ENCODE assay signal across 10 mouse cellular contexts in genomic region chr2:30809503-30809902, GRCm38 (mm10). TPM values are rescaled to one million over a fixed set of nuclear protein-coding genes. Genes with fewer than 3 reads are reported as not detected.
DNase-seq lines count a peak whose midpoint lies in the region; ATAC-seq and TF ChIP-seq lines count a peak whose summit lies in the region.
"Had no signal": no experiment of that assay in that cellular context is flagged by ENCODE, and none has a peak within 500 bp of the region (broad histone marks: within the 10 kb centered on the region; RNA-seq: fewer than 3 reads in every experiment).

No protein-coding gene starts in this region.

- peak overlapping the region; percentile 10; the same call in 1 of the 2 replicates for H3K4me3 ChIP-seq in stomach, embryonic 14.5 days (ENCODE audit: low read depth, low read length)
- H3K4me3 ChIP-seq in stomach, postnatal 0 days (ENCODE audit: low read depth, low read length), result no peak overlapping the region
- peak overlapping the region; percentile 35 for H3K4me3 ChIP-seq in hindbrain, embryonic 10.5 days
- no peak overlapping the region for H3K4me3 ChIP-seq in liver, postnatal 0 days (ENCODE audit: low read depth, low read length)
- H3K4me3 ChIP-seq in stomach, embryonic 16.5 days (replicated peaks; ENCODE audit: low read length), result 0 out of 2 replicates have a peak overlapping the region, but pooled peaks have one; percentile 12

- H3K9ac ChIP-seq in stomach, embryonic 14.5 days (replicated peaks; ENCODE audit: low read depth, low read length), result no peak overlapping the region
- no peak overlapping the region for H3K9ac ChIP-seq in stomach, postnatal 0 days (ENCODE audit: low read length)
- H3K9ac ChIP-seq in liver, postnatal 0 days (replicated peaks), result no peak overlapping the region
- H3K9ac ChIP-seq in stomach, embryonic 16.5 days (ENCODE audit: low read length), result peak overlapping the region; percentile 31; the same call in 1 of the 2 replicates

- H3K9me3 ChIP-seq in stomach, embryonic 14.5 days (ENCODE audit: control insufficient read depth, low read depth, low read length), result no peaks in the 10 kb centered on the region
- H3K9me3 ChIP-seq in stomach, postnatal 0 days (ENCODE audit: control insufficient read depth, low read length), result no peaks in the 10 kb centered on the region
- H3K9me3 ChIP-seq in hindbrain, embryonic 10.5 days, result no peaks in the 10 kb centered on the region
- H3K9me3 ChIP-seq in liver, postnatal 0 days (ENCODE audit: low read length), result no peaks in the 10 kb centered on the region
- H3K9me3 ChIP-seq in stomach, embryonic 16.5 days (replicated peaks; ENCODE audit: control insufficient read depth, low read length), result no peaks in the 10 kb centered on the region

- no peak for TF ChIP-seq EP300 in stomach, postnatal 0 days (optimal IDR thresholded peaks at IDR 0.05)
- TF ChIP-seq EP300 in liver, postnatal 0 days (IDR thresholded peaks at IDR 0.05; ENCODE audit: low read depth), result no peak

- H3K27ac ChIP-seq in stomach, embryonic 14.5 days (ENCODE audit: low read length), result peak overlapping the region; percentile 49; the same call in 1 of the 2 replicates
- H3K27ac ChIP-seq in stomach, postnatal 0 days (replicated peaks), result no peak overlapping the region
- H3K27ac ChIP-seq in hindbrain, embryonic 10.5 days, result no peak overlapping the region
- H3K27ac ChIP-seq in liver, postnatal 0 days (ENCODE audit: low read depth), result no peak overlapping the region
- no peak overlapping the region for H3K27ac ChIP-seq in stomach, embryonic 16.5 days (ENCODE audit: low read length)

- H3K27me3 ChIP-seq in stomach, embryonic 14.5 days (ENCODE audit: control insufficient read depth, insufficient read depth, low read length), result no peaks in the 10 kb centered on the region
- H3K27me3 ChIP-seq in stomach, postnatal 0 days (ENCODE audit: control insufficient read depth, insufficient read depth, low read length), result no peaks in the 10 kb centered on the region
- no peaks in the 10 kb centered on the region for H3K27me3 ChIP-seq in hindbrain, embryonic 10.5 days (ENCODE audit: insufficient read depth, poor library complexity, severe bottlenecking)
- H3K27me3 ChIP-seq in liver, postnatal 0 days (ENCODE audit: insufficient read depth, low read length), result no peaks in the 10 kb centered on the region
- no peaks in the 10 kb centered on the region for H3K27me3 ChIP-seq in stomach, embryonic 16.5 days (ENCODE audit: control insufficient read depth, insufficient read depth, low read length)

- peaks cover 11% of the 10 kb centered on the region for H3K36me3 ChIP-seq in stomach, embryonic 14.5 days (ENCODE audit: control insufficient read depth, insufficient read depth, low read length)
- peaks cover 4% of the 10 kb centered on the region; the same call in 1 of the 2 replicates for H3K36me3 ChIP-seq in stomach, postnatal 0 days (ENCODE audit: control insufficient read depth, insufficient read depth, low read length)
- peaks cover 47% of the 10 kb centered on the region for H3K36me3 ChIP-seq in hindbrain, embryonic 10.5 days
- peaks cover 2% of the 10 kb centered on the region for H3K36me3 ChIP-seq in liver, postnatal 0 days (replicated peaks; ENCODE audit: insufficient read depth, low read length)
- peaks cover 6% of the 10 kb centered on the region; the same call in 1 of the 2 replicates for H3K36me3 ChIP-seq in stomach, embryonic 16.5 days (ENCODE audit: control insufficient read depth, insufficient read depth, low read length)

- ATAC-seq in stomach, embryonic 14.5 days (ENCODE audit: insufficient number of reproducible peaks, insufficient read depth, low FRiP score, low read depth), result no peak
- no peak for ATAC-seq in stomach, postnatal 0 days (ENCODE audit: low FRiP score, low TSS enrichment)
- ATAC-seq in liver, postnatal 0 days, result no peak
- no peak for ATAC-seq in stomach, embryonic 16.5 days (ENCODE audit: insufficient read depth, low FRiP score)
- ATAC-seq in megakaryocyte-erythroid progenitor cell, adult 5-6 weeks (replicated peaks; ENCODE audit: low FRiP score, low TSS enrichment, poor library complexity, severe bottlenecking), result no peak

- peaks cover 17% of the 10 kb centered on the region for H3K4me1 ChIP-seq in stomach, embryonic 14.5 days (ENCODE audit: control insufficient read depth, insufficient read depth, low read length)
- peaks cover 6% of the 10 kb centered on the region; the same call in 1 of the 2 replicates for H3K4me1 ChIP-seq in stomach, postnatal 0 days (replicated peaks; ENCODE audit: control insufficient read depth, insufficient read depth)
- peaks cover 34% of the 10 kb centered on the region for H3K4me1 ChIP-seq in hindbrain, embryonic 10.5 days (replicated peaks)
- H3K4me1 ChIP-seq in liver, postnatal 0 days (ENCODE audit: insufficient read depth), result peaks cover 25% of the 10 kb centered on the region
- peaks cover 10% of the 10 kb centered on the region; the same call in 1 of the 2 replicates for H3K4me1 ChIP-seq in stomach, embryonic 16.5 days (ENCODE audit: control insufficient read depth, insufficient read depth, low read length)

- H3K4me2 ChIP-seq in stomach, embryonic 14.5 days (replicated peaks; ENCODE audit: low read depth, low read length), result peak overlapping the region; percentile 21
- no peak overlapping the region for H3K4me2 ChIP-seq in stomach, postnatal 0 days (replicated peaks; ENCODE audit: low read depth)
- peak overlapping the region; percentile 31 for H3K4me2 ChIP-seq in liver, postnatal 0 days (ENCODE audit: low read depth, low read length)
- peak overlapping the region; percentile 26; the same call in 1 of the 2 replicates for H3K4me2 ChIP-seq in stomach, embryonic 16.5 days (ENCODE audit: low read depth, low read length)

- no peak for DNase-seq in stomach, postnatal 0 days (ENCODE audit: low spot score)
- no peak for DNase-seq in hindbrain, embryonic 10.5 days (ENCODE audit: low spot score)
- DNase-seq in liver, postnatal 0 days, result no peak
- no peak for DNase-seq in cerebellum, adult 11 months
- DNase-seq: kidney, postnatal 25 days; retina, postnatal 1 day; thymus, postnatal 25 days had no signal

- no peak for TF ChIP-seq CTCF in stomach, postnatal 0 days (IDR thresholded peaks at IDR 0.05; ENCODE audit: low read depth)
- TF ChIP-seq CTCF in liver, postnatal 0 days (IDR thresholded peaks at IDR 0.05; ENCODE audit: low read depth), result no peak

- 51% methylated on average over 5 of the region's 5 CpGs for WGBS in stomach, embryonic 14.5 days
- WGBS in stomach, postnatal 0 days, result 39% methylated on average over 5 of the region's 5 CpGs
- WGBS in hindbrain, embryonic 10.5 days, result 90% methylated on average over 5 of the region's 5 CpGs
- WGBS in liver, postnatal 0 days (ENCODE audit: insufficient replicate concordance), result 79% methylated on average over 5 of the region's 5 CpGs
- WGBS in stomach, embryonic 16.5 days, result 54% methylated on average over 5 of the region's 5 CpGs

RNA-seq across cellular contexts. Expression of gene Ntmt1, which starts 1.9 kb away (rescaled TPM):
- 99.1 and 101 TPM in 2 replicates for polyA plus RNA-seq in stomach, embryonic 14.5 days (2014; fragmentation: Nextera tagmentation; extraction: Ambion mirVana)
- polyA plus RNA-seq in stomach, postnatal 0 days (2015; fragmentation: Nextera tagmentation; extraction: Ambion mirVana), result 52.4 and 53.3 TPM in 2 replicates
- polyA plus RNA-seq in hindbrain, embryonic 10.5 days (2016; fragmentation: Nextera tagmentation; extraction: Ambion mirVana), result 125 and 134 TPM in 2 replicates
- 27.8 and 30.2 TPM in 2 replicates for polyA plus RNA-seq in liver, postnatal 0 days (2015; fragmentation: Nextera tagmentation; extraction: Ambion mirVana)
- 71.5 and 80.0 TPM in 2 replicates for polyA plus RNA-seq in stomach, embryonic 16.5 days (2015; fragmentation: Nextera tagmentation; extraction: Ambion mirVana)
- 23.7 and 36.8 TPM in 2 replicates for total RNA-seq in megakaryocyte-erythroid progenitor cell, adult 5-6 weeks (2014; fragmentation: Nextera tagmentation)
- total RNA-seq in megakaryocyte-erythroid progenitor cell, adult 5-6 weeks (2017), result 9.8 and 14.7 TPM in 2 replicates

RNA-seq across cellular contexts. Expression of gene 1700001O22Rik, which starts 6.0 kb away (rescaled TPM):
- 2.5 and 3.3 TPM in 2 replicates for polyA plus RNA-seq in stomach, embryonic 14.5 days (2014; fragmentation: Nextera tagmentation; extraction: Ambion mirVana)
- 2.0 and 2.5 TPM in 2 replicates for polyA plus RNA-seq in stomach, postnatal 0 days (2015; fragmentation: Nextera tagmentation; extraction: Ambion mirVana)
- polyA plus RNA-seq in hindbrain, embryonic 10.5 days (2016; fragmentation: Nextera tagmentation; extraction: Ambion mirVana), result 3.1 and 3.4 TPM in 2 replicates
- polyA plus RNA-seq in liver, postnatal 0 days (2015; fragmentation: Nextera tagmentation; extraction: Ambion mirVana), result not detected in 2 replicates
- polyA plus RNA-seq in stomach, embryonic 16.5 days (2015; fragmentation: Nextera tagmentation; extraction: Ambion mirVana), result 1.5 and 1.7 TPM in 2 replicates
- 0.54 and 1.2 TPM in 2 replicates for total RNA-seq in megakaryocyte-erythroid progenitor cell, adult 5-6 weeks (2014; fragmentation: Nextera tagmentation)
- total RNA-seq in megakaryocyte-erythroid progenitor cell, adult 5-6 weeks (2017), result not detected in 2 replicates

RNA-seq across cellular contexts. Expression of gene Asb6, which starts 20.6 kb away (rescaled TPM):
- 27.1 and 29.1 TPM in 2 replicates for polyA plus RNA-seq in stomach, embryonic 14.5 days (2014; fragmentation: Nextera tagmentation; extraction: Ambion mirVana)
- polyA plus RNA-seq in stomach, postnatal 0 days (2015; fragmentation: Nextera tagmentation; extraction: Ambion mirVana), result 17.2 and 19.6 TPM in 2 replicates
- 46.1 and 46.5 TPM in 2 replicates for polyA plus RNA-seq in hindbrain, embryonic 10.5 days (2016; fragmentation: Nextera tagmentation; extraction: Ambion mirVana)
- polyA plus RNA-seq in liver, postnatal 0 days (2015; fragmentation: Nextera tagmentation; extraction: Ambion mirVana), result 16.7 and 16.9 TPM in 2 replicates
- 28.0 and 30.0 TPM in 2 replicates for polyA plus RNA-seq in stomach, embryonic 16.5 days (2015; fragmentation: Nextera tagmentation; extraction: Ambion mirVana)
- 30.1 and 31.3 TPM in 2 replicates for total RNA-seq in megakaryocyte-erythroid progenitor cell, adult 5-6 weeks (2014; fragmentation: Nextera tagmentation)
- 16.2 and 37.6 TPM in 2 replicates for total RNA-seq in megakaryocyte-erythroid progenitor cell, adult 5-6 weeks (2017)

RNA-seq across cellular contexts. Expression of gene Prrx2, which starts 25.3 kb away (rescaled TPM):
- polyA plus RNA-seq in stomach, embryonic 14.5 days (2014; fragmentation: Nextera tagmentation; extraction: Ambion mirVana), result 6.0 and 8.9 TPM in 2 replicates
- 1.8 and 2.0 TPM in 2 replicates for polyA plus RNA-seq in stomach, postnatal 0 days (2015; fragmentation: Nextera tagmentation; extraction: Ambion mirVana)
- polyA plus RNA-seq in hindbrain, embryonic 10.5 days (2016; fragmentation: Nextera tagmentation; extraction: Ambion mirVana), result 40.6 and 43.3 TPM in 2 replicates
- 0.07 and 0.17 TPM in 2 replicates for polyA plus RNA-seq in liver, postnatal 0 days (2015; fragmentation: Nextera tagmentation; extraction: Ambion mirVana)
- polyA plus RNA-seq in stomach, embryonic 16.5 days (2015; fragmentation: Nextera tagmentation; extraction: Ambion mirVana), result 3.5 and 3.9 TPM in 2 replicates
- total RNA-seq in megakaryocyte-erythroid progenitor cell, adult 5-6 weeks (2014; fragmentation: Nextera tagmentation), result not detected in 2 replicates
- total RNA-seq in megakaryocyte-erythroid progenitor cell, adult 5-6 weeks (2017), result not detected in 2 replicates

Comparison
In these comparisons a context has a peak if more than half of its experiments do, and no peak if none do; other contexts are left out.
1. H3K4me3 ChIP-seq: peak in stomach, embryonic 14.5 days (single experiment), hindbrain, embryonic 10.5 days (single experiment) and stomach, embryonic 16.5 days (single experiment); none in stomach, postnatal 0 days (single experiment) and liver, postnatal 0 days (single experiment).